Mouse (Mus musculus) embryo, embryonic 9.5 days (tissue): ENCODE measurements around the gene Snx21.

Experiments
- DNase-seq: peaks from one replicate; pipeline ENCODE4 v3.0.0-alpha.2; 2017; ENCODE audit errors: extremely low spot score

Snx21 gene

DNA sequence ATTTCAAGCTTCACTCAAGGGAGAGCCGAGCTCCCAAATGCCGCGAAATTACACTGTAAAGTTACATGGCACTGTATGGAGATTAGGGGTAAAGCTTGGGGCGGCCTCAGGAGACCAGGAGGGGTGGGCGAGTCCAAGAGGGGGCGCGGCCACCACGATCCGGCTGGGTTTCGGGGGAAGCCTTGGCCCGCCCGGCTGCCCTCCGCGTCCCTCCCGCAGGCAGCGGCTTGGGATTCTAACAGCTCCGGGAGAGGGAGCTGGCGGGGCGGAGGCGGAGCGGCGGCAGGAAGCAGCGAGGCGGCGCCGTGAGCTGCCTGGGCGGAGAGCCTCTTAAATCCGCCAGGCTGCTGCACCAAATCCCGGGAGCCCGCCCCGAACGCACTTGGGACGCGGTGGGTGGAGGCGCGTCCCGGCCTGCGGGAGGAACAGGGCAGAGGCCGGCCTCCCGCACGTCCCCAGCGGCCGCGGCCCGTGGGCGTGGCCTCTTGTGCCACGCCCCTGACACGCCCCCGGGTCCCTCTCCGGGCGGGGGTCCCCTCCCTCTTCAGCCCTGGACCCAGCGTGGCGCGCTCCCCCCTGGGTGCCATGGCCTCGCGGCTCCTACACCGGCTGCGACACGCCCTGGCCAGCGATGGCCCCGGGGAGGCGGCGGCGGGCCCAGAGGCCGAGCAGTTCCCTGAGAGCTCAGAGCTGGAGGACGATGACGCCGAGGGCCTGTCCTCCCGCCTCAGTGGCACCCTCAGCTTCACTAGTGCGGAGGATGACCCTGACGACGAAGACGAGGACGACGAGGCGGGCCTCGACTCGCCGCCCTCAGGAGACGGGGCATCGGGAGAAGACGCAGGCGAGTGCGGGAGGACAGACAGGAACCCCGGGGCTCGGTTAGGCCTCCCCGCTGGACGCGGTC lies at the start of gene Snx21:
Gene Snx21, plus strand, starts transcription at position 343 of the 907 bp plus-strand sequence.
- peak; percentile 90 for DNase-seq

DNA sequence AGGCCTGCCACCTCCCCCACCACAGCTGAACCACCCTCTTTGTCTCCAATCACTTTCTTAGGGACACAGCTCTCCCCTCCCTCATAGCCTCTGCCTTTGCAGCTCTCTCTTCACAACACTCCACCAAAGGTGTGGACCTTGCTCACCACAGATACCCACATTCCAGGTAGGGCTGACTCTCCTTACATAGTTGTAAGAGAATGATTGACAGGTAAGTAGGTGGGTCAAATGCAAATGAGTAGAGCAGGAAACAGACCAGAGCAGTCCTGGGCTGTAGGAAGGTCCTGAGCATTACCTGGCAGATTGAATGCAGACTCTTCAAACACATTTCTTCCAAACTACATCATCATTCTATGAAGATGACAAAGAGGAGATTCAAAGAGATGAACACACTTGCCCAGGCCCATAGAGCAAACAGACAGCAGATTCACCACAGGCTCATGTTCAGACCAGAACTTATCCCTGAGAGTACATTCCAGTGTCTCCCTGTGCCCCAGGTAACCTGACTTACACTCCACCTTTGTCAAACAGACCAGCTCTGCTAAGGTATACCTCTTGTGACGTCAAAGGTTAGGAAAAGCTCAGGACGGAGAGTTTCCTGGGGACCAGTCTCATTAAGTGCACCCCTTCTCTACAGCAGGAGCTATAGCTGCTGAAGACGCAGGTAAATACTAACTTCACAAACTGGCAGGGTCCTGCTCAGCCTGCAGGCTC lies 48.1 kb upstream of the Snx21 start:
- no peak for DNase-seq

DNA sequence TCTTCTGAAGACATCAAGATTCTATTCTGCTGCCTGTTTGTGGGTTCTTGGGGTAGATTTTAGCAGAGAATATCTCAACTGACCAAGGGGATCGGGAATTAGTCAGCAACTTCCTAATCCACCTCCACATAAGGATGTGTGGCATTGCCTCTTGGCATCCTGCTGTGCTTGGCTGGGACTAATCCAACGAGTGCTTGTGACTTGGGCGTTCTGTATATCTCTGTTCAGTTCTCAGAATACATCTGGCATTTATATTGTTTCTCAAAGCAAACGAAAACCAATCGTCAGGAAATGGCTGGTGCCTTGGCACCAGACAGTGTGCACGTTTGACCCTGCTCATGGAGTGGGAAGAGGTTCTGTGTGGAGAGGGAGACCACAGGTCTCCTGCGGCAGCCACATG lies 45.7 kb upstream of the Snx21 start:
- DNase-seq, result no peak

DNA sequence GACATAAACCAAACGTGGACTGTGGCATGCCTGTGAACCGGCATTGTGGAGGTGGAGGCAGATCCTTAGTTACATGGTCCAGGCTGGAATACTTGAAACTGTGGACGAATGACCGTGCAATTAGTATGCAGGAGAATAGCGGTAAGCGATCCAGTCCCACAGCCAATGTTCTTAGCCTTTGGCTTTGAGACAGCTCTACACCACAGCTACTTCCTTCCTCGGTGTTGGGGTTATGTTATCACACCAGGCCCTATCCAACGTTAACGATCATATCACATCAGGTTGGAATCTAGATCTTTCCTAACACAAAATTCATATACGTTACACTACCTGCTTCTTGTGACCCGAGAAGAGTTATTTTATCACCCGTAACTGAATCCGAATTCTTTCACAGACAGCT lies 40.6 kb upstream of the Snx21 start:
- no peak for DNase-seq

DNA sequence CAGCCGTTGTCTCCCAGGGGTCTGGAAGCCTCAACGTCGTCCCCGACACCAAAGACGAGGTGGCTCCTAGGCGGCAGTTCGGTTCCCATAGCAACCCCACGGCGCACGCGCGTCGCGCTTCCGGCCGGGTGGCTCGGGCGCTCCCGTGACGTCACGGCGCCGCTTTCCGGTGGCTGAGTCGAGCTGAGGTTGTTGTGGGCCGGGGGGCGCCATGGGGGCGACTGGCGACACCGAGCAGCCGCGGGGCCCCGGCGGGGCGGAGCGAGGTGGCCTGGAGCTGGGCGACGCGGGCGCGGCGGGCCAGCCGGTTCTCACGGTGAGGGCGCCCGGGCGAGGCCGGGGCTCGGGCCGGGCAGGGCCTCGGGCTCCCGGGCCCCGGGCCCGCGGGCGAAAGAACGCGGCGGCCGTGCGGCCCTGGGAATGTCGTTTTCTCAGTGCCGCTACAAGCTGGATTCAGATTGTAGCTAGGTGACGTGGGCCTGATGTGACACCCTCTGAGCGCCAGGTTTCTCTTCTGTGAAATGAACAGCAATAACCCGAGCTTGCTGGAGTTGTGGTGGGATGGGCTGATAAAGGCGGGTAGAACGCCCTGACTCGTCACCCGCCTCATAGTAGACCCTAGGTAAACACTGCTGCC lies 39.7 kb upstream of the Snx21 start, which contains the start of the genes Wfdc3 and Dnttip1:
Gene Wfdc3, minus strand, starts transcription at position 89 of the 637 bp plus-strand sequence.
Gene Dnttip1, plus strand, starts transcription at position 141 of the 637 bp plus-strand sequence.
- DNase-seq, result peak; percentile 91

DNA sequence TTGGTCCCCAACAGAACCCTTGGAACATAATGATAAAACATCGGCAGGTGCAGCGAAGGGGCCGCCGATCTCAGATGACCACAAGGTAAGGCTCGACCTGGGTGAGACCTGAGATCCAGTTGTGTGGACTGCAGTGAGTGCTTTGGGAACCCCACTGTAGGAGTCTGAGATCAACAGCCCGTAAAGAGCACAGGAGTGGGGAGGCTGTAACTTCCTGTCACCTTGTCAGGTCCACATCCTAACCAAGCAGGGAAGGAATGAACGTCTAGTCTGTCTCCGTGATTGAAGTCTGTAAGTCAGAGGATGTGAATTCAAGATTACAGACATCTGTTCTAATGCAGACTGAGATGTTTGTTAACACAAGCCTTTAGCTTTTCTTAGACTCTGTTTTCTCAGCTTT lies 38.9 kb upstream of the Snx21 start:
- no peak for DNase-seq

DNA sequence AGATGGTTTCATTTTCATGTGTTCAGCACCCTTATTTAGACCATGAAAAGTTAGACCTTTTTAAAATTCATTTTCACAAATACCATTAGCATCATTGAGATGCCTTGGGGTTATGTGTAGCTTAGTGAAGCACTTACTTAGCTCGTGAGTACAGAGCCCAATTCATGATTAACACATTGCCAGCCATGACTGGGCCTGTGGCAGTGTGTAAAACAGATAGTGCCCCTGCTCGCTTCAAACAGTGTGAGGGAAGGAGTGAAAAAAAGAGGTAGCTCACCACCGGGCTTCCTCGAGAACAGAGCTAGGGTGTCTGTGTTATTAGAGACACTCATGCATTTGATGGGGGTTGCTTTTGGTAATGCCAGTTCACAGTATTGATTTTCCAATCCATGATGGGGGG lies 37.4 kb upstream of the Snx21 start:
- no peak for DNase-seq

DNA sequence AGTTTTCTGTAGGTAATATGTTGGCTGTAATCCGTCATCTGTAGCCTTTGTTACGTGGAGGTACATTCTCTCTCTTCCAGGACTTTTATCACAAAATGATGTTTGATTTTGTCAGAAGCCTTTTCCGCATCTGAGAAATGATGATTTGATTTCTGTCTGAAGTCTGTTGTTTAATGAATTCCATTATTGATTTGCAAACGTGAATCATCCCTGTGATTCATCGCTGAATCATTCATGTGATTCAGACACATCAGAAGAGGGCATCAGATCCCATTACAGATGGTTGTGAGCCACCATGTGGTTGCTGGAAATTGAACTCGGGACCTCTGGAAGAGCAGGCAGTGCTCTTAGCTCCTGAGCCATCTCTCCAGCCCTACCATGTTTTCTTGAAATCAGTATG lies 36.6 kb upstream of the Snx21 start:
- DNase-seq, result no peak

DNA sequence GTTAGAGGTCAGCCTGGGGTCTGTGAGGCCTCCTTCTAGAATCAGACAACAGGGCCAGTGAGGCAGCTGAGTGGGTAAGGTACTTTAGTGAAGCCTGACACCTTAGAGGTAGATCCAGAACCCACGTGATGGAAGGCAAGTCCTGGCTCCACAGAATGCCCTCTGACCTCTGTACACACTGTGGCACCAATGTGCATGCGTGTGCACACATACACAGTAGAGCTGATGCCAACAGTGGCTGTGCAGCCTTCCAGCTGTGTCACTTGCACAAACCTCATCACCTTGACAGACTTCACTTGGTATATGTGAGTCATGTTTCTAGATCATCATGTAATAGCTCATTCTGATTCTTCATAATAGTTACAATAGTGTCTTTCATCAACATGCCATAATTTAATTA lies 33.2 kb upstream of the Snx21 start:
- no peak for DNase-seq

DNA sequence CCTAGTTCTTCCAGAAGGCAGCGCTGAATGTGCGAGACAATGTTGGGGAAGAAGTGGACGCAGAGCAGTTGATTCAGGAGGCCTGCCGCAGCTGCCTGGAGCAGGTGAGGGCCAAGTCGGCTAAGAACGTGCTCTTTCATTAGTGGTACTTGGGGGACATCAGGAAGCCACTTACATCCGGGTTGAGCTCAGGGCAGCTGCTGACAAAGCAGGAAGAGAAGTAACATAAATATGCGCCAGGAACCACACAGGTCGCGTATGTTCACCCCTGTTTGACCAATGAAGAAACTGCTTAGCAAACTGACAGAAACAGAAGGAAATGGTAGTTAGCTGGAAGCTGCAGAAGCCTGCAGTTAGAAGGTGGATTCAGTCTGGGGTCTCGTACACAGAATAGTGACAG lies 31.5 kb upstream of the Snx21 start:
- no peak for DNase-seq

DNA sequence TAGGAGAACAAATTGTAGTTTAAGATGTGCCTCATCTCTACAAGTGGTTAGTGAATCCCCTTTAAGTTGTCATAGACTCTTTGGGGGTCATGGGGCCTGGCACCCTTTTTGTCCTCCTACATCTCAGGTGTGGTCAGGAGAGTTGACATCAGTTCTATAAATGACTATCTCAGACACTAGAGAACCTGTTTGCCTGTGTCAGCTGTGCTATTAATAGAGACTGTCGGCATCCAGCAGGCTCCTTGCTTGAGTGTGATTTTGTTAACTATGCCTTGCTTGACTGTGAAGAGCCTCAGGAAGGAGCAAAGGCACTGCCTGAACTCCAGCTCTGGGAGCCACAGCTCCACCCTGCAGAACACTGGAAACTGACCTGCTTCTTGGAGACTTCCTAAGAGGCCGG lies 30.8 kb upstream of the Snx21 start:
- DNase-seq, result no peak

DNA sequence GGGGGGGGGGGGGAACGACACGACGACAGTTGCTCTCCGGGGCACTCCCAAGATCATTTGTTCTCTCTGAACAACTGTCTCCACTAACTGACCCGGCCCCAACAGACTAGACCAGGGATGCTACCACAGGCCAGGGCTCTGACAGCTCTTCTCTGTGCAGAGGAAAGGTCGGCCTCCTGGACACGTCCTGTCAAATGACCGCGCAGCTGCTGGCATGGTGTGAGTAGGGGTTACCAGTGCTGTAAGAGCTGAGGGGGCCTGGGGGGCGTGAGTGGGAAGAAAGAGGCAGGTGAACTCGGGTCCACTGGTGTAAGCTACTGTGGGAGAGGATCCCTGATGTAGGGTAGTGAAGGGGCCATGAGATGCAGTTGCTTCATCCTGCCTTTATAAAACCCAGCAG lies 27.8 kb upstream of the Snx21 start:
- no peak for DNase-seq

DNA sequence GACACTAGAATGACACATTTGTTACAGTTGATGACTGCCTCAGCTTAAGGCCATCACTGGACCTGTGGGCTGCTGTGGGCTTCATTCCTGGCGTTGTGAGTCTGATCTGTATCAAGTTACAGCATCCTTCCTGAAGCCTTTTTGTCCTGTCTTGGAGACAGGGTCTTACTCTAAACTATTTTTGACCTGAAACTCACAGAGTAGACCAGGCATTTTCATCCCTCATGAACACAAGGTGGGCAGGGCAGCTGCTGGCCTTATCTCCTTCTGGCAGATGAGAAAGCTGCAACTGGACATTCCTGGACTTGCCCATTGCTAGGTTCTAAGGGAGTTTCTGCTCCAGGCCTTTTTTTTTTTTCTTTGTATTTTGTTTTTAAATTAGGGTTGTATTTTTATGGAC lies 26.9 kb upstream of the Snx21 start:
- no peak for DNase-seq

DNA sequence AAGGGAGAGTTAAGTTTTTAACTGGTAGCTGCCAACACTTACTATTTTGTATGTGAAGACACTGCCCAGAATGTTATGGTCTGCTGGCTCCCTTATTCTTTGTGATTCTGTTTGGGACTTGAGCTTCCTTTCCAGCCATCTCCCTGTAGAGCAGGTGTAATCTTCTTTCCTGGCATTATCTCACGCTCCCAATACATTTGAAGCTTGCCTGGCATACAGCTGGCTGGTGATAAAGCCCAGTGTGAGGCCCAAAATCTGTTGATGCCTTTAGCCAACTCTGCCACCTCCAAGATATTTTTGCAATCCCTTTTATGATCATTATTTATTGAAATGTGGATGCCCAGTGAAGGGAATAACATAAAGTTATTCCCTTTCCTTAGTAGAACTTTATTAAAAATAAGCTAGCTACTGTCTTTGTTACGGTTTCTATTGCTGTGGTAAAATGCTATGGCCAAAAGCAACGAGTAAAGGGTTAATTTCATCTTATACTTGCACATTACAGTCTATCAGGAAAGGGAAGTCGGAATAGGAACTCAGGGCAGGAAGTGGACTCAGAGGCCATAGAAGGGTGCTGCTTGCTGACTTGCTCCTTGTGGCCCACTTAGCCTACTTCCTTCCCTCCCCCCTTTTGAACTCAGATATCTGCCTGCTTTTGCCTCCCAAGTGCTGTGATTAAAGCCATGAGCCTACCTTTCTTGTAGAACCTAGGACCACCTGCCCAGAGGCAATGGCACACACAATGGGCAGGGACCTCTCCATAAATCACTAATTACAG lies 25.4 kb upstream of the Snx21 start:
- DNase-seq, result no peak

DNA sequence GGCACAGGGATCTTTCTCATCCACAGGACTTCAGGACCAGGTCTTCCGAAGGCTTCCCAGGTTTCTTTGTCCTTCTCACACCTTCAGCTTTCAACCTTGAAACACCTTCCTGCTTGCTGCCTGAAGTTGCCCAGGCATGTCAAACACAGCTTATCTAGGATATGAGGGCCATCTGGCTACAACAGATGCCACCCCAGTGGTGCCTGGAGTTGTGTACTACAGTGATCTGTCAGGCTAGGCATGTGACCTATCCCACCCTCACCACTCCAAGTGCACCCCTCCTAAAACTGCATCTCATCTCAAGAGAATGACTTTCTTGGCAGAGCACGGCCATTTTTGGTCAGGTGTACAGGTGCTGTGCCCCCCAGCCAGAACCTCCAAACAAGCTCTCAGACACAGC lies 24.1 kb upstream of the Snx21 start:
- no peak for DNase-seq

DNA sequence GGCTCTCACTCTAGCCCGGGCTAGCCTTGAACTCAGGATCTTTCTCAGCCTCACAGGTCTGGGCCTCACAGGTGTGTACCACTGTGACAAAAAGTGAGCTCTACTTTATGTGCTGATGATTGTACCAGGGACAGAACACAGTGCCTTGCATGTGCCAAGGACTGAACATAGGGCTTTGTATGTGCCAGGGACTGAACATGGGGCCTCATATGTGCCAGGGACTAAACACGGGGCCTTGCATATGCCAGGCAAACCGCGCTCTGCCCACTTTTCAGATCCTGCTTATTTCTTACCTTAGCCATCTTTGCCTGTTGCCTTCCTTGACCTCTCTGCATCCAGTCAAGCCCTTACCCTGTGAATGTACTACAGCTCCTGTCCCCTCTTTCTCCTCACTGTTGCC lies 23.7 kb upstream of the Snx21 start:
- no peak for DNase-seq

DNA sequence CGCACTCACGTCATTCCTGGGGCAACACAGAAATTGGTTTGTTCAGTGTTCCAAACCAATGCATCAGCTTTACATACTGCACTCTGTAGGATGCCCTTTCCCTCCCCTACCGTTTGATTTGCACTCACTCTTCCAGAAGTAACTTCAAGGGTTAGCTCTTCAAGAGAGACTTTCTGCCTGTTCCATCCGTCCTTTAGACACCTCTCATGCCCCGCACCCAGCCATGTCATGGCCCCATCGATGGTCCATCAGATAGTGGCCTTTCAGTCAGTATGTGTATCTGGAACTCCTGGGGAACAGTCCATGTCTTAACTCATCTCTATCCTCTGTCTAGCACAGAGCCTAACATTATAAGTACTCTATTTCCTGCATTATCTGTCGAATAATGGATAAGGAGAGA lies 23.0 kb upstream of the Snx21 start:
- no peak for DNase-seq

DNA sequence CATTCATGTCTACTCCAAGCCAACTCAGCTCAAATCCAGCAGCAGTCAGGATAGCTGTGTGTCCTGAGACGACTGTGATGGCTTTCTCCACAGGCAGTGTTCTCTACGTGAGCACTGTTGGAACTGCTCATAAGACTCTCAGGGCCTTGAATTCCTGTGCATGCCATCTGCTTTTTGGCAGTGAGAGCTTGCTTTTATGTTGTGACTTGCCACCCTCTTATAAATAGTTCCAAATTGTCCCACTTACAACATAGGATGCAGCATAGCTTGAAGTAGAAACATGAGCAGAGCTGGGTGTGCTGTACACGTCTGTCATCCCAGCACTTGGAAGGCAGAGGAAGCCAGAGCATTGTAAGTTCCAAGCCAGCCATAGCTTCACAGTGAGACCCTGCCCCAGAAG lies 19.8 kb upstream of the Snx21 start:
- DNase-seq, result no peak

DNA sequence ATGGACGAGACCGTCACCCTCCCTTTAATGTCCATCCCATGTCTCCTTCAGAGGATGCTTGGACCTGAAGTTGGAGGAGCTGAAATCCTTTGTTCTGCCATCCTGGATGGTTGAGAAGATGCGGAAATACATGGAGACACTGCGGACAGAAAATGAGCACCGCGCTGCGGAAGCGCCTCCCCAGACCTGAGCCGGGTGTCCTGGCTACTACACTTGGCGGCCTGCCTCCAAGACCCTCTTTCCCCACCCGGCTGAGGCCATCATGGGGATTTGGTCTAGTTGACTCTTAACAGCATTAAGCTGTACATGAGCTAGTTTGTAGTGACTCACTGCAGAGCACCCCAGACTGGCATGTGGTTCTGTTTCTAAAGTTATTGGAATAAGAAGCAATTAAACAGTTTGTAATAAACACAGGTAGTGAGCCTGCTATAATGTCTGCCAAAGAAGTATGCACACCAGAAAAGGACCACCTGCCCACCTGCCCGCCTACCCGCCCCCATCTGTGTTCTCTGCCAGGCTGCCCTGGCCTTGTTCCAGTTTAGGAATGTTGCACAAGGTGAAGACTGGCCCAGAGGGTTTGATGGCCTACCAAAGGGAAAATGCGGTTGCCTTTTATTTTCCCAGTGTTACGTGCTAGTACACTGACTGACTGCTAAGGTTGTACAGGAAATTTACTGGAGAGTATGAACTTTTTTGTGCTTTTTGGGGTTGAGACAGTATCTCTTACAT lies 17.6 kb upstream of the Snx21 start:
- DNase-seq, result no peak

DNA sequence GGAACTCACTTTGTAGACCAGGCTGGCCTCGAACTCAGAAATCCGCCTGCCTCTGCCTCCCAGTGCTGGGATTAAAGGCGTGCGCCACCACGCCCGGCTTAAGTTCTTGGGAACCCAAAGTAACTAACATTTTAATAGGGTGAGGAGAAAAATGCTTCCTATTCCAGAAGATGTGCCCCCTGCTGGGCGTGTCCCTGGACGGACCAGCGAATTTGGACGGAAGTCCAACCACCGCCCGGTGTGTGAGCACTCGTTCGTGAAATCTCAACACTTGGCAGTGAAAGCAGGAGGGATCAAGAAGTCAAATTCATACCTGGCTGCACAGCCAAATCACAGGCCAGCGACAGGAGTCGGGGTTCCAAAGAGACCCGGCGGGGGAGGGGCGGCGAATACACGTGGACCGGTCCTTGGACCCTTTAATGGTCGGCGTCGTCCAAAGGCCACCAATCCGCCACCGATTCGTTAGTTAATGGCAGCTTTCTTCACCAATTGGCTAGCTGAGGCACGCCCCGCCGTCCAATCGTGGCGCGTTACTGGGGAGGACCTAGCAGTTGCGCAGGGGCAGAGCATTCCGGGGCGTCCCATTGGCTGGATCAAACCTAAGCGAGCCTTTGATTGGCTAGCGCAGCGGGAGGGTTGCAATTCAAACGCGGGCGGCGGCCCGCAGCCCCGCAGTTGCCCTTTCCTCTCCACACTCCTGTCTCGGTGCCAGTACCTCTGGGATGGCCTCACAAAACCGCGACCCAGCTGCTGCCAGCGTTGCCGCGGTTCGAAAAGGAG lies 16.2 kb upstream of the Snx21 start, which contains the start of gene Ube2c:
Gene Ube2c, plus strand, starts transcription at position 641 of the 780 bp plus-strand sequence.
- DNase-seq, result peak; percentile 99
